Mouse (Mus musculus) G1E (cell line): ENCODE data around the gene Adam8. TPM values are rescaled to one million over a fixed set of nuclear protein-coding genes. Genes with fewer than 3 reads are reported as not detected.

Experiments
- ATAC-seq: 2 replicates; pipeline ENCODE4 v1.8.0; 2016; ENCODE audit warnings: mild to moderate bottlenecking; ENCODE audit not compliant: insufficient number of reproducible peaks, poor library complexity, low FRiP score, severe bottlenecking; ENCODE audit errors: extremely low read depth
- DNase-seq: peaks from one replicate; pipeline ENCODE4 v3.0.0; 2012; ENCODE audit warnings: low spot score
- H3K27me3 ChIP-seq: 2 replicates; pipeline ENCODE4 v1.6.1; 2012; ENCODE audit warnings: mild to moderate bottlenecking, low read length, inconsistent platforms; ENCODE audit not compliant: insufficient read depth
- H3K36me3 ChIP-seq: replicated peaks from 2 replicates; pipeline ENCODE3; 2012; ENCODE audit warnings: mild to moderate bottlenecking, inconsistent platforms
- H3K4me1 ChIP-seq: 2 replicates; pipeline ENCODE4 v1.6.1; 2012; ENCODE audit warnings: low read depth, low read length, inconsistent platforms, mixed read lengths; ENCODE audit not compliant: insufficient read depth
- H3K4me3 ChIP-seq: 2 replicates; pipeline ENCODE4 v1.5.1; 2012; ENCODE audit warnings: low read depth, mild to moderate bottlenecking, inconsistent platforms, low read length, moderate library complexity, mixed read lengths
- H3K9me3 ChIP-seq: replicated peaks from 2 replicates; pipeline ENCODE4 v1.6.1; 2012; ENCODE audit warnings: inconsistent platforms
- CTCF ChIP-seq: IDR thresholded peaks from 2 replicates; pipeline ENCODE4 v1.5.1; 2012; ENCODE audit warnings: low read depth, low read length, inconsistent platforms, mixed read lengths
- GATA1 ChIP-seq: IDR thresholded peaks from 2 replicates; pipeline ENCODE4 v1.6.1; 2012; ENCODE audit warnings: borderline replicate concordance, low read length, inconsistent platforms, mixed read lengths
- GATA2 ChIP-seq: IDR thresholded peaks from 2 replicates; pipeline ENCODE4 v1.6.1; 2012; ENCODE audit warnings: low read depth, low read length, inconsistent platforms, borderline replicate concordance
- POLR2AphosphoS5 ChIP-seq: IDR thresholded peaks from 2 replicates; pipeline ENCODE4 v1.6.1; 2012; ENCODE audit warnings: low read depth, low read length, inconsistent platforms; ENCODE audit not compliant: insufficient replicate concordance
- TAL1 ChIP-seq: conservative IDR thresholded peaks from 2 replicates; pipeline ENCODE4 v1.6.1; 2012; ENCODE audit warnings: low read depth, low read length, inconsistent platforms, mixed read lengths
- polyA plus RNA-seq: library from polyadenylated mRNA; stranded (reverse); fragments of >175 nt; gene quantifications from 2 replicates; pipeline ENCODE4 v1.2.3, GENCODE M21; 2012
- total RNA-seq, 2 experiments: library from RNA; stranded (forward) in 1 of 2; stranded (reverse) in 1 of 2; fragments of 200-1000 nt in 1 of 2; fragments of >200 nt in 1 of 2; fragmentation: Nextera tagmentation in 1 of 2; gene quantifications; 2 replicates each; pipeline ENCODE4 v1.2.3; 2014 to 2017

The Adam8 gene
- total and polyA plus RNA-seq, 3 experiments = 0.07 to 0.76 TPM; not detected in 1

- H3K27me3 ChIP-seq = no peaks in the 10 kb centered on the region
These were observed 39.4 kb upstream of the Adam8 start for GRCm38 (mm10) chr7:140031771-140032170.

GRCm38 (mm10) chr7:140011336-140011735 is 19.0 kb upstream of the Adam8 start:
- Histone ChIP-seq H3K4me1 (no peaks in the 10 kb centered on the region), H3K4me3 (no peak overlapping the region; the same call in 1 of the 2 replicates), H3K9me3 (peaks cover 21% of the 10 kb centered on the region), H3K27me3 (no peaks in the 10 kb centered on the region), H3K36me3 (peaks cover 42% of the 10 kb centered on the region)
- TF ChIP-seq TAL1 = no peak
- TF ChIP-seq CTCF = no peak
- no peak for TF ChIP-seq POLR2AphosphoS5
- TF ChIP-seq GATA1 = no peak
- TF ChIP-seq GATA2 = no peak
- DNase-seq = no peak
- ATAC-seq = no peak

More at GRCm38 (mm10) chr7:140031771-140032170, 39.4 kb upstream of the Adam8 start:
- H3K36me3 ChIP-seq = peaks cover 71% of the 10 kb centered on the region
- H3K4me3 ChIP-seq = no peak overlapping the region
- H3K9me3 ChIP-seq = peaks cover 25% of the 10 kb centered on the region
- TF ChIP-seq POLR2AphosphoS5 = no peak
- TF ChIP-seq GATA1 = no peak
- ATAC-seq (no peak), DNase-seq (no peak)
- peaks cover 20% of the 10 kb centered on the region for H3K4me1 ChIP-seq

DNA sequence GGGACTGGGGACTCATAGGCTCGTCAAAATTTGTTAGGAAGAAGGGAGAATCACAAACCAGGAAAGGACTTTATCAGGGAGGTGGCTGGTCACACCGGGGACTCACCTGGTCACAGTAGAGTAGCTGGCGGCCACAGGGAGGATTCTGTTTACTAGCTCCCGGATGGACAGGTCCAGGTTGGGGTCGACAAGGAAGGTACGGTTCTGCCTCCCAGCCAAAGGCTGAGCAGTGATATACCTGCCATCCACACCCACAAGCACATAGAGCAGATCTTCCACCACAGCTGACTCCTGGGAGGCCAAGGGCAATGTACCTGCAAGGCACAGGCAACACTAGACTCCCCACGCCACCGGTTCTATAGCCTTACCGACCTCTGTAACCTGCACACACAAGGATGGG is 15.4 kb upstream of the Adam8 start:
- Histone ChIP-seq H3K36me3 (peaks cover 71% of the 10 kb centered on the region), H3K27me3 (no peaks in the 10 kb centered on the region), H3K4me1 (no peaks in the 10 kb centered on the region), H3K9me3 (peaks cover 13% of the 10 kb centered on the region), H3K4me3 (no peak overlapping the region)
- DNase-seq (no peak), ATAC-seq (no peak)
- TF ChIP-seq GATA1 (no peak), TAL1 (no peak), CTCF (no peak), POLR2AphosphoS5 (no peak), GATA2 (no peak)

DNA sequence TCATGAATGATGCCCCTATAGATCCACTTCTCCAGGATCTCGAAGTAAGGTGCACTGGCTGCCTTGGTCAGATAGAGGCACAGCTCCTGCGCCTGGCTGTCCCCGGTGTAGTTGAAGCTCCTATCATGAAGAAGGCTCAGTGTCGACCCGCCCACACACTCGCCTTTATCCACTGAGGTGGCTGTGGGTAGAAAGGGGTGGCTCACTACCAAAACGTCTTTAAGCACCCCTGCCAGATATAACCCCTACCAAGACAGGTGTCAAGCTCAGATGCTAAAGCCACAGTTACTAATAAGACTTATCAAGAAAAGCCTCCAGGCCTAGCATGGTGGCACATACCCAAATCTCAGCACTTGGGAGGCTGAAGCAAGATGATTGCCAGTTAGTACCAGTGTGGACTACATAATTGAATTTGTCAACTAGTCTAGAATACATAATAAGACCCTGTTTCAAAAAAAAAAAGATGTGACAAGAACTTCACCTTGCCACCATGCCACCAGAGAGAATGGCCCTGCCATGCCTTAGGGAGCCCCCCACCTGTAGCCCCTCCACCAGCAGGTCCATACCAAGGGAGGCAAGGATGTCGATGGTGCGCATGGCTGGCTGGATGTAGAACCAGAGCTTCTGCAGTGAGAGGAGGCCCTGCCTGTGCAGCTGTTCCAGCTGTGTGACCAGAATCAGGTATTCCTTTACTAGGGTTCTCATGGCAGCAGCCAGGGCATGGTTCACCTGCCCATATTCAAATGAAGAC is 14.7 kb upstream of the Adam8 start:
- no peaks in the 10 kb centered on the region for H3K27me3 ChIP-seq
- peaks cover 78% of the 10 kb centered on the region for H3K36me3 ChIP-seq
- no peak for TF ChIP-seq GATA1
- TF ChIP-seq POLR2AphosphoS5 = no peak
- no peak for TF ChIP-seq TAL1
- no peak for TF ChIP-seq GATA2
- TF ChIP-seq CTCF = no peak
- H3K9me3 ChIP-seq = peaks cover 13% of the 10 kb centered on the region
- H3K4me3 ChIP-seq = no peak overlapping the region
- ATAC-seq (no peak), DNase-seq (no peak)
- H3K4me1 ChIP-seq = no peaks in the 10 kb centered on the region

- no peak for DNase-seq
- peaks cover 88% of the 10 kb centered on the region for H3K36me3 ChIP-seq
- H3K27me3 ChIP-seq = no peaks in the 10 kb centered on the region
- no peak for ATAC-seq
- H3K9me3 ChIP-seq = no peaks in the 10 kb centered on the region
- H3K4me3 ChIP-seq = no peak overlapping the region
- H3K4me1 ChIP-seq = no peaks in the 10 kb centered on the region
- TF ChIP-seq CTCF = no peak
- TF ChIP-seq POLR2AphosphoS5 = no peak
- TF ChIP-seq GATA2 = no peak
- TF ChIP-seq TAL1 = no peak
- TF ChIP-seq GATA1 = no peak
These were observed 12.3 kb upstream of the Adam8 start for GRCm38 (mm10) chr7:140004666-140005065.

DNA sequence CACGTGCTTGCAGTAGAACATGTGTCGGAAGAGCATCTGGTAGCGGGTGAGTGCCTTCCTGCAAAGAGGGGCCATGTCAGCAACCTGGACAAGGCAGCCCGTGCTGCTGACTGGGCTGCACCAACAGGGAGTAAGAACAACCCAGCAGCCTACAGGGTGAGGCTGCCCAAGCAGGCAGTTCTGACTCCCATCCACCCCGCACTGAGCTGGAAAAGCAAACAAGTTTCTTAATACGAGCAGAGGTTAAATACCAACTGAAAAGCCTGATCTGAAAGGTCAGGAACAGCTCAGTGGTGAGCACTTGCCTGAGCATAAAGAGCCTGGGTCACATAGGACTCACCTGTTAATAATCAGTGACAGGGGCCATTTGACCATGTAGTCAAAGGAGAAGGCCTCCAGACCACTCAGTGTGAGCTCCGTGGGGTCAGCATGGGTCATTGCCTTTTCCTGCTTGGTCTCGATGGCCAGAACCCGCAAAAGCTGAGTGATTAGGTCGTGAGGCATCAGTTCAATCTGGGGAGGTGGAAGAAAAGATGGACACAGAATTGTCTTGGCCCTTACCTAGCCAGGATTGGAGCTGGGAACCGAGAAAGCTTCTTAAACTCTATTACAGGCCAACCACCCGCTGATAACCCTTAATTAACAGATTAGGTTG is 8.9 kb upstream of the Adam8 start:
- TF ChIP-seq TAL1 = no peak
- no peak for TF ChIP-seq GATA1
- no peak for TF ChIP-seq POLR2AphosphoS5
- no peak for TF ChIP-seq GATA2
- no peak for DNase-seq
- H3K27me3 ChIP-seq = no peaks in the 10 kb centered on the region
- no peak overlapping the region for H3K4me3 ChIP-seq
- no peaks in the 10 kb centered on the region for H3K4me1 ChIP-seq
- H3K9me3 ChIP-seq = no peaks in the 10 kb centered on the region
- H3K36me3 ChIP-seq = peaks cover 93% of the 10 kb centered on the region
- no peak for ATAC-seq
